Mouse (Mus musculus): ENCODE measurements around the gene Slc2a4. TPM values are rescaled to one million over a fixed set of nuclear protein-coding genes. Genes with fewer than 3 reads are reported as not detected.
"Not testable (repeated sequence)": the region's sequence is repeated elsewhere in the genome, so short reads cannot be mapped to it uniquely, and the experiment has no call there.

The Slc2a4 gene
- total RNA-seq, 2 experiments from 2014 or later = 1.8 TPM

DNA sequence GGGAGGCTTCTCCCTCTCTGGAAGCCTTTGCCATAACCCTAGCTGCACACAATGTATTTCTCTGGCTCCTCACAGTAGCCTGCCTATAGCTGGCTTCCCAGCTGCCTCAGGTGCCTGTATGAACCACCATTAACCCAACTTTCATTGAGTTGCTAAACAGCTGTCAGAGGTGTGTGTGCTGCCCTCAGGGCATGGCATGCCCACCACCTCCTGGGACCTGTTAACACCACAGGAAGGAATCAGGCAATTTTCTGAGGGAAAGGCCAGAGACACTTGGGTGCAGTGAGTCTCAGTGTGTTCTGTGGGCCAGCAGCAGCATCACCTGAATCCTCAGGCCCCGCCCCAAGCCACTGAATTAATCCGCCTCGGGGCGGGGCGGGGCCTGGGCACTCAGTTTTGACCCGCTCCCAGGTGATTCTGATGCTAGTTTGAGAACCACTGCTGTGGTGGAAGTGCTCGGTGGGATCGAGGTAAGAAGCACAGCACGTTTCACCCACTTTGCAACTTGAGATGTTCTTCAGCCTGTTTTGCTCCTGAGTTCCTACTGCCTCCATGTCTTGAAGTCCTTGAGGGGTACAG, 9.5 kb downstream of the Slc2a4 start:
- no peak for DNase-seq

DNA sequence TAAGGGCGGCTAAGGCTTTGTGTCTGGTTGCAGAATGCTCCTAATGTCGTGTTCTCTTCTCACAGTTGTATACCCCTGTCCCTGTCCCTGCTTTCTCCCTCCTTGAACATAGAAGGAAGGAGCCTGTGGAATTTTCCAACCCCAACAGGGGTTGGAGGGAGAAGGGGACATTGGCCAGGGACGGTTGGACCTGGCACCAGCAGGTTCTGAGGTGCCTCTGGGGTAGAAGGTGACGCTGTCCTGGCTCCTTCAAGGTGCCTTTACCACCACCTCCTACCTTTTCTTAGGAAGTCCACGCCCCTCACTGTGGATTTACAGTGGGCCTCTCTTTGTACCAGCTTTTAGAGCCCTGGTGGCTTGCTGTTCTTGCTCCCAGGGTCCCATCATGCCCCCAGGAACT, 10.2 kb downstream of the Slc2a4 start:
- DNase-seq = no peak

DNA sequence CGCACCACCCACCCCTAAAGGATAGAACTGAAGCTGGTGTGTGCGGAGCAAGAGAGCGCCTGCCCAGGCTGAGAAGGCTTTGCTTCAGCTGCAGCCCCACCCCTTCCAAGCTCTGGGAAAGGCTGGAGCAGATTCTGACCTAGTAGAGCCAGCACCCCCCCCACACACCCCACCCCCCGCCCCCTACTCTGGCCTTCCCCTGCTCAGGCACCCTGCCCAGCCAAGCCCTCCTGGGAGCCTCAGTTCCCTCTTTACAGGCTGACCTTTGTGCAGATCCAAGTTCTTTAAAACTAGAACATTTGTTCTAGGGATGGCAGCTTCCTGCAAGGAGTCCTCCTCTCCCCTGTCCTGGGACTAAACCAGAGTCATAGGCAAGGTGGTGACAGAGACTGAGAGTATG, 10.6 kb downstream of the Slc2a4 start:
- DNase-seq = no peak

DNA sequence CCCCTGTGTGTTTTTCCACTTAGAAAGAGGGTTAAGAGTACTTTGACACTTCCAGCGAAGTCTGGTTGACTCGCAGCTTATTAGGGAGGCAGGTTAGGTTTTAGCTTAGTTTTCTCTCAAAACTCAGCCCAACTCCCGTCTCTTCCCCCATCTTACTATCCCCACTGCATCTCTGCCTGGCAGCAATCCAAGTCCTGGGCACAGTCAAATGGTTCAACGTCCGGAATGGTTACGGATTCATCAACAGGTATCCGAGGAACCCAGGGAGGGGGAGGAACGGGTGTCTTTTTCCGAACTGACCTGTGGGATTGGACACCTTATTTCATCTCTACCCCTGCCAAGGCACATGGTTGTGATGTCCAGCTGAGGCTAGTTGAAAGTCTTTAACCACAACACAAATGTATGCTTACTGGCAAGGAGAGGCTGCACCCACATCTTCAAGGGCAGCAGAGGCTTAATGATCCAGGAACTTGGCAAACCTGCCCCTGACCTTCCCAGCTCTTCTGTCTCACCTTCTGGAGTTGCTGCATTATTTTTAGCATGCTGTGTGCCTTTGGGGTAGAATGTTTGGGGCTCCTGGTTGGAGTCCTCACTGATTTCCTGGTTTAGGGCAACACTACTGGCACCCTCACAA, 11.2 kb downstream of the Slc2a4 start:
- DNase-seq = no peak

DNA sequence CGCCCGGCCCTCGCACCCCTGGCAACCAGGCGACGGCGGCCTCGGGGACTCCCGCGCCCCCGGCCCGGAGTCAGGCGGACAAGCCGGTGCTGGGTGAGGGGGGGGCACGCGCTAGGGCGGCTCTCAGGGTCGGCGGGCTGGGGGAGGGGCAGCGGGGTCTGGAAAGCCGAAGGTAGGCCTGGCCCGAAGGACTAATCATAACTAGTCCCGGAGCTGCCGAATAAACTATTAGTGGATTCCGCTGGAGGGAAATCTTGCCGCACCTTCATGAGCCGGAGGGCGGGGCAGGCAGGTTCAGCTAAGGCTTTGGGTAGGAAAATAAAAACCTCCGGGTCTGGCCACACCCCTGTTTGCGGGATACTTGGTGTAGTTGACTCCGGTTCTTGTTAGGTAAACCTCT, 11.8 kb downstream of the Slc2a4 start:
- no peak for DNase-seq

DNA sequence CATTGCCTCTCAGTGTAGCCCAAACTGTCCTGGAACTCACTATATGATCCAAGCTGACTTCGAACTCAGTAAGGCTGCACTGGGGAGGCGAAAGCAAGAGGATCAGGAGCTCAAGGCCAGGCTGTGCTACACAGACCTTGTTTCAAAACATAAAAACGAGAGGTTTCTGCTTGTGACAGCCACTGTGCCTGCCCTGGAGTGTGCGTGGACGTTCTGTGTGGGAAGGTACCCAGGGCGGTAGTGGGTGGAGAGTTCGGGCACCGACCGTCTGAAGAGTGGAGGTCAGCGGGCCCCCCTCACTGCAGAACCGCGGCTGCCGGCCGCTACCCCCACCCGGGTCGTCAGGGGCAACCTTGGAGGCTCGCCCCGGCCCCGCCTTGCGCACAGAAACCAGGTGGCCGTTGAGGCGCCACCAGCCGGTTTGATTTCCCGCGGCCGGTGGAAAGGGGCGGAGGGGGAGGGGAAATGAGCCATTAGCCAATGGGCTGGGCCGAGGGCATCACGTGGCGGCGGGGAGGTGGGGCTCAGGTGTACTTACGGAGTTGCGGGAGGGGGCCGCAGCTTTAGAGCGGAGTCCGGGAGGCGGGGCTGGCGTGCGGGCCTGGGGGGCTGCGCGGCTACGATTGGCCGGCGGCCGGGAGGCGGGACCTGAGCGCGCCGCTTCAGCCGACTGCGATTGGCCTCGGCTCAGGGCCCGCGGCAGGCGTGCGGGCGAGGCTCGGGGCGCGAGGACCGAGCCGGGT, 12.7 kb downstream of the Slc2a4 start, which contains the start of gene Ybx2:
Gene Ybx2 (plus strand): TSS at position 660 of the 743 bp plus-strand sequence.
- DNase-seq = peak; percentile 83 to 84

GRCm38 (mm10) chr11:69934681-69935080, 13.3 kb downstream of the Slc2a4 start:
- no peak for DNase-seq

DNA sequence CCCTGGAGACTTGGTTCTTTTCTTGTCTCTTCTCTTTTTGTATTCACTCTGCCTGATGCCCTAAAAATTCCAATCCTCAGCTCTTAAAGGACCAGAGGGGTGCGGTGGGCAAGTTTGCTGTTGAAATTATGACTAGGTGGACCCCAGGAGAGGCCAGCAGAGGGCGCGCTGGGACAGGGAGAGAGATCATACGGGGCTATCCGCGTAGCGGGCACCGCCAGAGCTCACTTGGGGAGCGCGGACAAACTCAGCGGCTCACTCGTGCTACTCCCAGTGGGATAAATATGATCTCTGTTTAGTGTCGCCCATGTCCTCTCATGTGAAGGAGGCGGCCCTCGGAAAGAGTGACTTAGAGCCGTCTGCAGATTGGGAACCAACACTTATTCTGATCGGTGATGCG, 13.8 kb downstream of the Slc2a4 start:
- DNase-seq = peak; percentile 85 to 90

GRCm38 (mm10) chr11:69933066-69933465, 14.9 kb downstream of the Slc2a4 start:
- no peak for DNase-seq

- DNase-seq = no peak
Measured at GRCm38 (mm10) chr11:69932254-69932653, 15.7 kb downstream of the Slc2a4 start.

GRCm38 (mm10) chr11:69931769-69932168, 16.2 kb downstream of the Slc2a4 start:
- DNase-seq = no peak

DNA sequence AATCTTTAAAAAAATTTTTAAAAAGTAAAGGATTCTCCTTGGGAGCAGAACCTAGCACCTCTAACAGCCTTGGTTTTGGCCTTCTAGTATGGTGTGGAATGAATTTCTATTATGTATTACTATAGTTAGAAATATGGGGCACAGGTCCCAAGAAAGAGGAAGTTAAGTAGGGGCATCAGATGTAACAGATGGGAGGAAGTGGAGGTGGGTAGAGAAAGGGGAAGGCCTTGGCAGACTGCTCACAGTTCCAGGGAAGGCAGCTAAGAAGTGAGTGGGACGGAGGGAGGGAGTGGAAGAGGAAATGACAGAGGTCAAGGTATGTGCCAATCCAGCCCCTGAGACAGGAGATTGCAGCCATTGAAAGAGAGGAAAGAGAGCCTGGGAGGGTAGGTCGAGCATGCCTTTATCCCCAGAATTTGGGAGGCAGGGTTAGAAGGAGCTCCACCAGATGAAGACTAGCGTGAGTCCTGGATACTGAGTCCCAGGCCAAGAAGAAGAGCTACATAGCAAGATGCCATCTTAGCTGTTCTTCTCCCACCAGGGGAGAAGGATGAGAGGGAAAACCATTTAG, 16.9 kb downstream of the Slc2a4 start:
- no peak for DNase-seq

DNA sequence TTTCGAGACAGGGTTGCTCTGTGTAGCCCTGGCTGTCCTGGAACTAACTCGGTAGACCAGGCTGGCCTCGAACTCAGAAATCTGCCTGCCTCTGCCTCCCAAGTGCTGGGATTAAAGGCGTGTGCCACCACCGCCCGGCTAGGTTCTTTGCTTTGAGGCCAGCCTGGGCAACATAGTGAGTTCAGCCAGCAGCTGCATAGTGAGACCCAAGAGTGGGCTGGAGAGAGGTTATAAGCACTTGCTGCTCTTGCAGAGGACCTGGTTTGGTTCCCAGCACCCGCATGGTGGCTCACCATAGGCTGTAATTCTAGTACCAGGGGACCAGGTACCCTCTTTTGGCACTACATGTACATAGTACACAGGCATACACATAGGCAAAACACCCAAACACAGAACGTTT, 17.8 kb downstream of the Slc2a4 start:
- DNase-seq = not testable (repeated sequence)

- no peak for DNase-seq
Measured at GRCm38 (mm10) chr11:69929712-69930111, 18.3 kb downstream of the Slc2a4 start.

DNA sequence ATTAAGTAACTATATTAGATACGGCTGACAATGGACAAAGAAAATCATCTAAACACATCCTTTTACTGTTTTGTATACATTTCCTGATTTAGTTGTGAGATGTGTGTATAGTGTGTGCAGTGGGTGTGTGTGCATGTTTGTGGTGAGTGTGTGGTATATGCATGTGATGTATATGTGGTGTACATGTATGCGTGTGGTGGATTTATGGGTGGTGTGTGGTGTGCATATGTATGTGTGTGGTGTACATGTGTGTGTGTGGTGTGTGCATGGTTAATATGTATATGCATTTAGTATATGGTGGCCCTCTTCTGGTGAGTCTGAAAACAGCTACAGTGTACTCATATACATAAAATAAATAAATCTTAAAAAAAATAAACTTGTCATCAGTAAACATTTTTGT, 20.5 kb downstream of the Slc2a4 start:
- no peak for DNase-seq

DNA sequence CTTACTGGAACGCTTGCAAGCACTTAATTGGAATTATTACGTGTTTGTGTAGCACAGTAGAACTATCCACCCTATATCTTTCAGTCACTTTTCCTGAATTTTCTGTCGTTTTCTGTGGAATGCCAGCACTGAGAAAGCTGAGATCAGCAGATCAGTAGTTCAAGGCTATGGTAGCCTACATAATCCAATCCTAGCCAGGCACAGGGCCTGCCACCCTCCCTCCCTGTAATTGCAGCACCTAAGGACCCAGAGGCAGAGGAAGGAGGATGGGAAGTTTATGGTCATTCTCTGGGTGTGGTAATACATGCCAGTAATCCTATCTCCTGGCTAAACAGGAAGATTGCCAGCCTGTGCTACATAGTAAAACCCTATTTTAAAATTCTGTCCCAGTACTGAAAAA, 25.2 kb downstream of the Slc2a4 start:
- no peak for DNase-seq

DNA sequence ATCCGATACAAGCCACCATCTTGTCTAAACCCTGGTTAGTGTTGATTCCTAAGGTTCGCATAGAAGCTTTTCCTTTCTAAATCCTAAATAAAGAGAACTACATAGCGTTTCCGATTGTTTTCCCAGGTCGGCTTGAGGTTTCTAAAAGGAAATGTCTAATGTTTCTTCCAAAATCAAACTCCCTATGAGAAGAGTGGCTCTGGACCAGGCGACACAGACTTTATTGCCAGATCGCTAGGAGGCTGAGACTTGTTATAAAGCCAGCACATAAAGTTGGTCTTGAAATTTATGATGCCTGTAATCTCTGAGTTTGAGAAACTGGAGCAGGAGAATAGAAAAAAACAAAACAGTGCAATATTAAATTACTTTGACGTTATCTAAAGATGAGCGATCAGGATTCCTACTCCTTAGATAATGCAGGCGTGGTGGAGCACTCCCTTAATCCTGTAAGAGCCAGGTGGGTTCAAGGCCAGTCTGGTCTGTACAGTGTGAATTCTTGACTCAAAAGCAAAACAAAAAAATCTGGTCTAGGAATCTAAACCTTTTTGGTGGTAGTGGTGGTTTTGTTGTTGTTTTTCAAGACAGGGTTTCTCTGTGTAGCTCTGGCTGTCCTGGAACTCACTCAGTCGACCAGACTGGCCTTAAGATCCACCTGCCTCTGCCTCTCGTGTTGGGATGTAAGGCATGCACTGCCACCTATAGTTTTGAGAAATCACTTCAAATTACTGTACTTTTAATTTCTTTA, 25.8 kb downstream of the Slc2a4 start:
- no peak for DNase-seq

DNA sequence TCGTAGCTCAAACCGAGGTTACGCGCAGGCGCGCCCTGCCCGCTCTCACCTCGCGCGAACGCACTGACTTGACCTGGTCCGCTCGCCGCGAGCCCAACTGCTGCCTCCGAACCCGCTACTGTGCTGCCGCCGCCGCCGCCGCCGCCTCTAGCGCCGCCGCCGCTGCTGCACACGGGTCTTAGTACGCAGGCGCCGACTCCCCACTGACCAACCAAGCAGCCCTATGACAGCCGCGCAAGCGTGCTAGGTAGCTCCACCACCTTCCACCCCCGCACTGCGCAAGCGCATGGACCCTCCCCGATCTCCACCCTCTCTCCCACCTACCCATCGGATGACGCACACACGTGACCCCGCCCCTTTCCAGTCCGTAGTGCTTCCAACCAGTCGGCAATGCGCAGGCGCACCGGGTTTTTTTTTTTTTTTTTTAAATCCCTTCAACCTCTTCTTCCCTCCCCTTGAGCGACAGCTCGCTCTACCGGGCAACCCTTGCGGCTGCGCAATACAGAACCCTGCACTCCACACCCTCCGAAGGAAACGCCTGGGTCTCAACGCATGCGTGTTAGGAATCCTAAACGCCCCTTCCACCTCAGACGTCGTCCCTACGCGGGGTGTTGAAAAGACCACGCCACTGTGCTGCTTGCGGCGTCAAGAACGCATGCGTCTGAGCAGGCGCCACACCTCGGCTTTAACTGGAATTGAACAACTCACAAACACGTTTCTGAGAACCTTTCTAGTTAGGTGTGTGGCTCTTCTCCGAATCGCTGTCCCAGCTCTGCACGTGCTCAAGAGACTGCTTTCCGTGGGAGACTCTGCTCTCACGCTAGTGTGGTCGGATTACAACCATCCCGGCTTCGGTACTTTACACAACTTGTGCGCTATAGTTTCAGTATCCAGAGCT, 26.6 kb downstream of the Slc2a4 start, which contains the start of gene Eif5a:
Gene Eif5a (minus strand): TSS at position 845 of the 898 bp plus-strand sequence.
- peak; percentile 100 for DNase-seq

DNA sequence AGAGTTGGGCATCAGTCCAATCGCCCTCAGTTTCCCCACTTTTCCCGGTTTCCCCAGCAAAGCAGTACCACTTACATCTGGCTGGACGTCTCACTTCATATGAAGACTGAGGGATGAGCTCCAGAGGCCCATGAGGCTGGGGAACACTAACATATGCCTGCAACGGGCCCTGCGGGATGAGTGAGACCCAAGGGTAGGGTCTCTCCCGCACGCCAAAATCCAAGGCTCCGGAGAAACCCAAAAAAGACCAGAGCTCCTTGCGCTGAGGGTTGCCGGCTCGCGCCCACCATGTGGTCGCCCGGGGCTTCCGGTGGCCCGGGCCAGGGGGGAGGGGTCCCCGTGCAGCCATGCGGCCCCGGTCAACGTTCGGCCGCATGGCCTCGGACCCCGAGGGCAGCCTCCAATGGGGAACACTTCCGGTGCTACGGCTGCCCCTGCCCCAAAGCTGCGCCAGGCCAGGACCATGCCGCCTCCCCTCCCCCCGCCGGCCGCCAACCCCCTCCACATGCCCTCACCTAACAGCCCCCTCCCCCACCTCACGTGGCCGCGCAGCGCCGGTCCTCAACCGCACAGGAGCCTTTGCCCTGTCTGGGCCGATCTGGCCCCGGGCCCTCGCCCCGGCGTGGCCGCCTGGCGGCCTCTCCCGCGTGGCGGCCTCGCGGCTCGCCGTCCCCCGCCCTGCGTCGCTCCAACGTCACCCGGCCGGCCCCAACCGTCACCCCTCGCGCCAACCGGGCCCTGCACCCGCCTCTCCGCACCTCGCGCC, 27.5 kb downstream of the Slc2a4 start:
- DNase-seq = peak; percentile 23 to 40

DNA sequence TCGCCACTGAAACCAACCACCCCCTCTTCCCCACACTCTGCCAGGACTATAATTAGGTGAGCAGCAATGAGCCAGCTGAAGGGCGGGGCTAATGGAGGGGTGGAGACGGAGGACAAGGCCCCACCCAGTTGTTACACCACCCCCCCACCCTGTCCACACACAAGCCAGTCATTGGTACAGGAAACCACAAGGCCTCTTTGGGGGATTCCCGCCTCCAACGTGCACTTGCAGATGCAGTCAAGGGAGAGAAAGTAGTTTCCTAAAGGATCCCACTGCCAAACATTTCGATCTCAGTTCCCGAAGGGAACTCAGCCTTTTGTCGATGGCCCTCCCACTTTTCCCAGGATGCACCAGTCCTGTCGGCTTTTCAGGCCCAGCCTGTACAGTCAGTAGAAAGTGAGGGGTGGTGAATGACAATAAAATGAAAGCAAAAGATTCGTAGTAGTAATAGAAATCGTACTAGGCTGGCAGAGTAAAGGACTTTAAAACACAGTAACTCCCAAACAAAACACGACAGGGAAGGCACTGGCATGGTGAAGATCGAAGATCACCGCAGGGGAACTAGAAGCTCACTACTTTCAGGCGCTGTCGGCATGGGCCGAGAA, 28.2 kb downstream of the Slc2a4 start:
- peak; percentile 40 to 46 for DNase-seq

All from layer of hippocampus, postnatal 36 days (tissue).